Mouse (Mus musculus) forebrain, embryonic 16.5 days (tissue): ENCODE measurements around the gene Ankrd61. TPM values are rescaled to one million over a fixed set of nuclear protein-coding genes. Genes with fewer than 3 reads are reported as not detected.

ENCODE experiments used
- ATAC-seq: fragments of 200-750 bp; cut with Nextera tagmentation; 2 replicates; pipeline ENCODE4 v1.8.0; 2017; ENCODE audit warnings: mild to moderate bottlenecking, moderate library complexity
- H3K27ac ChIP-seq: fragments of 300-500 bp; sonication (generic); 2 replicates; pipeline ENCODE4 v1.5.1; 2014; ENCODE audit warnings: low read length, control low read depth
- H3K27me3 ChIP-seq: fragments of 300-500 bp; sonication (generic); replicated peaks from 2 replicates; pipeline ENCODE4 v1.6.1; 2014; ENCODE audit warnings: low read length; ENCODE audit not compliant: control insufficient read depth, insufficient read depth
- H3K36me3 ChIP-seq: fragments of 300-500 bp; sonication (generic); 2 replicates; pipeline ENCODE4 v1.6.1; 2014; ENCODE audit not compliant: control insufficient read depth, insufficient read depth
- H3K4me1 ChIP-seq: fragments of 300-500 bp; sonication (generic); replicated peaks from 2 replicates; pipeline ENCODE4 v1.6.1; 2014; ENCODE audit warnings: low read length; ENCODE audit not compliant: control insufficient read depth, insufficient read depth
- H3K4me2 ChIP-seq: fragments of 300-500 bp; sonication (generic); 2 replicates; pipeline ENCODE4 v1.6.1; 2014; ENCODE audit warnings: mild to moderate bottlenecking, low read length, control low read depth
- H3K4me3 ChIP-seq: fragments of 300-500 bp; sonication (generic); replicated peaks from 2 replicates; pipeline ENCODE4 v1.5.1; 2014; ENCODE audit warnings: mild to moderate bottlenecking, low read length, control low read depth
- H3K9ac ChIP-seq: fragments of 300-500 bp; sonication (generic); replicated peaks from 2 replicates; pipeline ENCODE4 v1.6.1; 2014; ENCODE audit warnings: low read depth, low read length, control low read depth
- H3K9me3 ChIP-seq: fragments of 300-500 bp; sonication (generic); 2 replicates; pipeline ENCODE4 v1.6.1; 2016; ENCODE audit warnings: low read length; ENCODE audit not compliant: control insufficient read depth
- WGBS: fragments of 180-500 bp; shearing (Covaris S2); extraction: QIAGEN DNeasy Blood & Tissue Kit; methylation state at CpG from one replicate; pipeline ENCODE4 v1.1.7; 2014; 5-methylcytosine and 5-hydroxymethylcytosine counted together
- polyA plus RNA-seq: library from polyadenylated mRNA; unstranded; fragments of >200 nt; fragmentation: Nextera tagmentation; extraction: Ambion mirVana; gene quantifications from 2 replicates; pipeline ENCODE4 v1.2.1, GENCODE M21; 2015

Gene Ankrd61
- polyA plus RNA-seq, 1 experiment from 2014 or later: 0.72 TPM

DNA sequence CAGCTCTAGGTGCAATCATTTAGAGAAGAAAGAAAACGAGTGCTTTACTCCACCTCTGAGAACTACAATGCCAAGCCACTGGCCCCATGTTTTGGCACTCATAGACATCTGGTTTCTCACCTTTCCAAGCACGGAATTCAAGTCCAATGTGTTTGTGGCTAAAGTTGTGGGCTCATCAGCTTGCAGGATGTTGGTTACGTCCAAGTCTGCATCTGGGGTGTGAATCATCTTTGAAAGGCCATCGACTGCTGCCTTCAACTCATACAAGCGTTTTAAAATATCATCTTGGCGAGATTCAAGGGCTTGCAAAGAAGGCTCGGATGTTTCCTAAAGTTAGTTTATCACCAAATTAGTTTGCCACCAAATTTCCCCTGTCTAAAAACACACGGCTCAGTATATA lies 8.9 kb upstream of the Ankrd61 start:
- H3K4me1 ChIP-seq: peaks cover 24% of the 10 kb centered on the region
- H3K4me3 ChIP-seq: no peak overlapping the region
- H3K27me3 ChIP-seq: no peaks in the 10 kb centered on the region
- 84% methylated on average over 8 of the region's 8 CpGs for WGBS
- ATAC-seq: no peak
- H3K36me3 ChIP-seq: peaks cover 16% of the 10 kb centered on the region
- no peak overlapping the region for H3K4me2 ChIP-seq
- H3K27ac ChIP-seq: no peak overlapping the region
- H3K9ac ChIP-seq: no peak overlapping the region
- H3K9me3 ChIP-seq: no peaks in the 10 kb centered on the region

DNA sequence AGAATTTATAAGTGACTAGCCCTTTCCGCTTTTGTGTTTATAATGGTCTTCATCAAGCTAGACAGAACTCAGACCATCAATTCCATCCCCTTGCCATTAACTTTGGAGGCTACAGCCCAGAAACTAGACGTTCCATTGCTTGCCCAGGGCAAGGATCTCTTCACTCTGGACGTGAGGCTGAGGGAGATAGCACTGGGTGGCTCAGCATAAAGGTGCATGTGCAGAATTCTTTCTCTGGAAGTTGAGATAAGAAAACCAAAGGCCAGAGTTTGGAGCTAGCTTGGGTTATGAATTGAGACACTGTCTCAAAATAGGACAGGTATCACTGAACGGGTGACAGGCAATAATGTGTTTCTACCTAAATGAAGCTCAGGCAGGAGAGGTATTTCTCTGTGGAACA lies 6.3 kb upstream of the Ankrd61 start:
- WGBS: 89% methylated on average over 4 of the region's 4 CpGs
- Histone ChIP-seq H3K4me1 (peaks cover 13% of the 10 kb centered on the region), H3K4me2 (no peak overlapping the region), H3K36me3 (peaks cover 22% of the 10 kb centered on the region), H3K9me3 (no peaks in the 10 kb centered on the region), H3K27me3 (no peaks in the 10 kb centered on the region), H3K4me3 (no peak overlapping the region), H3K9ac (no peak overlapping the region), H3K27ac (no peak overlapping the region)
- no peak for ATAC-seq

- H3K4me1 ChIP-seq: no peaks in the 10 kb centered on the region
- H3K27ac ChIP-seq: no peak overlapping the region
- H3K9ac ChIP-seq: no peak overlapping the region
- H3K4me2 ChIP-seq: no peak overlapping the region
- no peak overlapping the region for H3K4me3 ChIP-seq
- H3K27me3 ChIP-seq: no peaks in the 10 kb centered on the region
- H3K36me3 ChIP-seq: peaks cover 30% of the 10 kb centered on the region
- no peak for ATAC-seq
- no peaks in the 10 kb centered on the region for H3K9me3 ChIP-seq
- 84% methylated on average over 3 of the region's 3 CpGs for WGBS
These were observed 4.6 kb upstream of the Ankrd61 start for GRCm38 (mm10) chr5:143902111-143902510.

- Histone ChIP-seq H3K36me3 (peaks cover 15% of the 10 kb centered on the region; the same call in 1 of the 2 replicates), H3K27me3 (no peaks in the 10 kb centered on the region), H3K27ac (no peak overlapping the region), H3K4me2 (no peak overlapping the region), H3K9me3 (no peaks in the 10 kb centered on the region), H3K4me1 (no peaks in the 10 kb centered on the region), H3K9ac (no peak overlapping the region), H3K4me3 (no peak overlapping the region)
- ATAC-seq: no peak
- WGBS: 81% methylated on average over 5 of the region's 5 CpGs
These were observed 4.1 kb downstream of the Ankrd61 start for GRCm38 (mm10) chr5:143893396-143893795.

DNA sequence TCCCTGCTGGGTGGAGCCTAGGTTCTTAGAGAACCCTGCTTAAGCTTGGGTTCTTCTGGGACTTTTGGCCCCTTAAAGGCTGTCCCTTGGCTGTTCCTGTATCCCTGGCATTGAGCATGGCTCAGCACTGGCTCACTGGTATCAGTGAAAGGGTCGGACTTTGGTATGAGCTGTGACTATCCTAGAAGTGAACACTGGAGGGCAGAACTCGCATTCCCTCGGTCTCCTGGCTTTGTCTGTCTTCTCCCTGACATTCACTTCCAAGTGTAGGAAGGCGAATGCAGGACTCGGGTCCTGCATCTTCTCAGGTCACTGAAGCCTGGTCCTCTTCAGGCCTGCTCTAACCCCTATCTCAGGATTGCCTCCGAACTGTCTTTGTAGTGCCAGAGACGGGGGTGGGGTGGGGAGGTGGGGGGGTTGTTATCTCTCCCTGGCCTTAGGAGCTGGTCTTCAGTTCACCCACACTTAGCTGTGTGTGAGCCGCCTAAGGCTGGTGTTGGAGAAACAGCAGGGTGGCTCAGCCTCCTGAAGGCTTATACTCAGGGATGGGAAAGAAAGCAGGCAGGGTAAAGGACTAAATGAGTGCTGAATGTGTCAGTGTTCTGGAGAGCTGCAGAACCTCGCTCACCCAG lies 5.1 kb downstream of the Ankrd61 start:
- ATAC-seq: no peak
- 74% methylated on average over 9 of the region's 9 CpGs for WGBS
- Histone ChIP-seq H3K27ac (no peak overlapping the region), H3K4me3 (no peak overlapping the region), H3K9ac (no peak overlapping the region), H3K9me3 (no peaks in the 10 kb centered on the region), H3K4me2 (no peak overlapping the region), H3K27me3 (no peaks in the 10 kb centered on the region), H3K36me3 (0 out of 2 replicates have a peak, but pooled peaks cover 12% of the 10 kb centered on the region), H3K4me1 (no peaks in the 10 kb centered on the region)

GRCm38 (mm10) chr5:143890741-143891140 lies 6.7 kb downstream of the Ankrd61 start:
- Histone ChIP-seq H3K27ac (no peak overlapping the region), H3K36me3 (peaks cover 21% of the 10 kb centered on the region), H3K27me3 (no peaks in the 10 kb centered on the region), H3K9me3 (peaks cover 2% of the 10 kb centered on the region; the same call in 1 of the 2 replicates), H3K9ac (no peak overlapping the region), H3K4me1 (no peaks in the 10 kb centered on the region), H3K4me2 (no peak overlapping the region), H3K4me3 (no peak overlapping the region)
- 92% methylated on average over 6 of the region's 6 CpGs for WGBS
- no peak for ATAC-seq

DNA sequence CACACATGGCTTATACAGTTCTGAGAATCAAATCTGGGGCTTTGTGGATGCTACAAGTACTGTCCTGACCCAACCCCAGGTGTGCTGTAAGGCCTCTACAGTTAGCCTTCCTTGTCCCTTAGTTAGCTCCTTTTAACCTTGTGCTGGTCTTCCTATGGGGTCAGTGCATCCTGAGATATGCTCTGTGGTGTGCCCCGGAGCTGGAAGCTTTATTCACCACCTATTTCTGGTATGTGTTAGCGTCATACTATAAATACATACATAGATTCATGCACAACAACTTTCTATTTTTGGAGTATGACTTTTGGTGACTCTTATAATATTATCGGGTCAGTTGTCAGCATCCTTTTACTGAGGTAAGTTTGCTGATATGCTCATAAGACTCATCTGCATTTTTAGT lies 12.2 kb downstream of the Ankrd61 start:
- no peak for ATAC-seq
- Histone ChIP-seq H3K27ac (no peak overlapping the region), H3K36me3 (peaks cover 55% of the 10 kb centered on the region), H3K9me3 (peaks cover 4% of the 10 kb centered on the region; the same call in 1 of the 2 replicates), H3K4me2 (no peak overlapping the region), H3K9ac (no peak overlapping the region), H3K27me3 (no peaks in the 10 kb centered on the region), H3K4me3 (no peak overlapping the region), H3K4me1 (no peaks in the 10 kb centered on the region)
- 96% methylated on average over 3 of the region's 3 CpGs for WGBS

DNA sequence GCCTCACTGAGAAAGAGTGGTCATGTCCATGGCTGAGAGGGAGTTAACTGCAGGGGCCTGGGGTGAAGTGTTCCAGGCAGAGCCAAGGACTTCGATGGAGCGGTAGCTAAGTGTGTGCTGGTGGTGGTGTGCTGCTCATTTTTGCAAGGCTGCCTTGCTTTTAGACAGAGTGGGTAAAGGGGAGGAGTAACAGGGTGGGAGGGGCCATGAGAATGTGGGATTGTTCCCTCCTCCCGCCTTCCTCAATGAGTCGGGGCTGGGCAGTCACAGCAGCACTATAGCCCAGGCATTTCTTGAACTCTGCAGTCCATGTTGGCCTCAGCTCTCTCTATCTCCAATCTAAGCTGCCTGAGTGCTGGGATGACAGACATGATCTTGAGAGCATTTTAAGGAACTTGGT lies 22.9 kb downstream of the Ankrd61 start:
- Histone ChIP-seq H3K27me3 (no peaks in the 10 kb centered on the region), H3K27ac (no peak overlapping the region), H3K4me1 (no peaks in the 10 kb centered on the region), H3K4me2 (no peak overlapping the region), H3K4me3 (no peak overlapping the region), H3K9me3 (no peaks in the 10 kb centered on the region), H3K36me3 (peaks cover 13% of the 10 kb centered on the region), H3K9ac (no peak overlapping the region)
- WGBS: 67% methylated on average over 4 of the region's 4 CpGs
- ATAC-seq: no peak

- Histone ChIP-seq H3K27me3 (no peaks in the 10 kb centered on the region), H3K4me2 (no peak overlapping the region), H3K4me1 (no peaks in the 10 kb centered on the region), H3K27ac (no peak overlapping the region), H3K9ac (no peak overlapping the region), H3K36me3 (peaks cover 11% of the 10 kb centered on the region), H3K9me3 (no peaks in the 10 kb centered on the region), H3K4me3 (no peak overlapping the region)
- no peak for ATAC-seq
- 91% methylated on average over 11 of the region's 11 CpGs for WGBS
These were observed 25.8 kb downstream of the Ankrd61 start for GRCm38 (mm10) chr5:143871547-143872169.
